Mouse (Mus musculus): Measurements from ENCODE around the gene Cldn13. TPM values are rescaled to one million over a fixed set of nuclear protein-coding genes. Genes with fewer than 3 reads are reported as not detected.

Cldn13 gene
- polyA plus RNA-seq, 1 experiment: not detected

DNA sequence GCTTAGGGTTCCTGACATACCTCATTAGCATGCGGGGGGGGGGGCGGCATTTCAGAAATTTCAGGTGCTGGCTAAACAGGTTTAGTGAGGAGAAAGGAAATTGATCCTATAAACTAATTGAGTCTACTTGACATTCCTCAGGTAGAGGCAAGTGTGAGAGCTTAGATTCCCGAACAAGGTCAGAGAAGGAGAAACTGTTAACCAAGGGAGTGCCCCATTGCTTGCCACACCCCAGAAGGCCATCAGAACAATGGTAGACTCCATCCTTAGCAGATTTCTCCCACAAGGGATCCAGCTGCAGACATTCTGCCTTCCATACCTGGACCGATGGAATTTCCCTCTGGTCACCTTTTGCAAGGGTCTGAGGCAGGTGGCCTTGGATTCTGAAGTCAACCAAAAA lies 11.4 kb upstream of the Cldn13 start:
- no peak for TF ChIP-seq POLR2A (IDR thresholded peaks at IDR 0.05; ENCODE audit: insufficient read depth, low read depth, low read length)
- TF ChIP-seq CTCF (IDR thresholded peaks at IDR 0.05; ENCODE audit: insufficient read depth, low read depth, low read length): no peak
- H3K27ac ChIP-seq (ENCODE audit: insufficient read depth, low read depth, low read length): no peak overlapping the region
- 75% methylated on average over 4 of the region's 4 CpGs for WGBS

DNA sequence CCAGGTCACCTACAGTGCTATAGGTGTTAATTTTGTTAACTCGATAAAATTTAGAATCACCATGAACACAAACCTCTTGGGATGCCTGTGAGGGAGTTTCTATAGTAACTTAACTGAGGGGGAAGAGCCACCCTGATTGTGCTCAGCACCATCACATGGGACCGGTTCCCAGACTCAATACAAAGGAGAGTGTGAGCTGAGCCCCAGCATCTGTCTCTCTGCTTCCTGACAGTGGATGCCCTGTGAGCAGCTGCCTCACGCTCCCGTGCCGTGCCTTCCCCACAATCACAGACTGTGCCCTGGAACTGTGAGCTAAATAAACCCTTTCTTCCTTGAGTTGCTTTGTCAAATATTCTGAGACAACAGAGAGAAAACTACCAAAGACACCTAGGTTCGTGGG lies 7.8 kb upstream of the Cldn13 start:
- 41% methylated on average over 6 of the region's 6 CpGs for WGBS
- Histone ChIP-seq H3K4me3 (ENCODE audit: insufficient read depth, low read depth, low read length) (no peak overlapping the region), H3K27ac (ENCODE audit: insufficient read depth, low read depth, low read length) (no peak overlapping the region), H3K4me1 (ENCODE audit: control insufficient read depth, insufficient read depth, low read length) (no peaks in the 10 kb centered on the region)
- no peak for TF ChIP-seq CTCF (IDR thresholded peaks at IDR 0.05; ENCODE audit: insufficient read depth, low read depth, low read length)
- no peak for TF ChIP-seq POLR2A (IDR thresholded peaks at IDR 0.05; ENCODE audit: insufficient read depth, low read depth, low read length)

More for the DNA sequence above, 11.4 kb upstream of the Cldn13 start:
- no peaks in the 10 kb centered on the region for H3K4me1 ChIP-seq (ENCODE audit: control insufficient read depth, insufficient read depth, low read length)
- H3K4me3 ChIP-seq (ENCODE audit: insufficient read depth, low read depth, low read length): no peak overlapping the region

DNA sequence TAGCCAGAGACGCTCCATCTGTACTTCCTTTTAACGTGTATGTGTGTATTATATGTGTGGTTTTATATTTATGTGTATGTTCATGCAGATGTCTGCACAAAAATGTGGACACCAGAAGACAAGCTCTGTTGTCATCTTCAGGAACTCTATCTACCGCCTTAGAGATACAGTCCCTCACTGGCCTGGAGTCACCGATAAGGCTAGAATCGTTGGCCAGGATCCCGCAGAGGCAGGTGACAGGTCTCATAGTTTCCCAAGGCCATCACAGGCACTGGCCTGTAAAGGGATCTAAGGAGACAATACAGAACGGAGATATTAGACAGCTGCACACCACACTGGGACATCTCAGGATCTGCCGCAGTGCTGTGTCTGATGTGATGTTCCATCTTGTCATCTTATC lies 5.8 kb upstream of the Cldn13 start:
- 94% methylated on average over 8 of the region's 8 CpGs for WGBS
- no peak overlapping the region for H3K4me3 ChIP-seq (ENCODE audit: insufficient read depth, low read depth, low read length)
- no peak overlapping the region for H3K27ac ChIP-seq (ENCODE audit: insufficient read depth, low read depth, low read length)
- no peaks in the 10 kb centered on the region for H3K4me1 ChIP-seq (ENCODE audit: control insufficient read depth, insufficient read depth, low read length)
- TF ChIP-seq POLR2A (IDR thresholded peaks at IDR 0.05; ENCODE audit: insufficient read depth, low read depth, low read length): no peak
- TF ChIP-seq CTCF (IDR thresholded peaks at IDR 0.05; ENCODE audit: insufficient read depth, low read depth, low read length): no peak

DNA sequence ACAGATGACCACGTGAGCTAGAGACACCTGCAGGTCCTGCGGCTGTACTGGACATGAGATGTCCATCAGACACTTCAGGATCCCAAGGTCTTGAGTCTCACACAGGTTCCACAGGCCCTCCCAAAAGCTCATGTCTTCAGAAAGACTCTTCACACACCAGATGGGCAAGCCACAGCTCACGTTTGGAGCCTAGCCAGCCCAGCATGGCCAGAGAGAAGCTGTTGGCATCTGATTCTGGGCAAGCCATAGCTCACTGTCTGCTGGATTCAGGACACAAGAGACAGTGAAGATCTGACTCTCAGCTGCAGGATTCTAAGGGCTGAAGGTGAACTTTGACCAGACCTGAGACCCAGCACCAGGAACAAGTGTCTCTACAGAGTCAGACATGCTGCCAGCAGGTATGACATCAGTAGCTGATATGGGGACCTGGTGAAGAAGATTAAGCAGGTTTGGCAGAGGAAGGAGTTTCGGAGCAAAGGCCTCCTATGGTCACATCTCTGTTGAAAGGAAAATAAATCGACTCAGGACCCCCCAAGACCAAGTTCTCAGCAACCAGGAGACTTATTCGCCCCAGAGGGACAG lies 4.9 kb upstream of the Cldn13 start:
- no peak overlapping the region for H3K27ac ChIP-seq (ENCODE audit: insufficient read depth, low read depth, low read length)
- TF ChIP-seq CTCF (IDR thresholded peaks at IDR 0.05; ENCODE audit: insufficient read depth, low read depth, low read length): no peak
- no peak for TF ChIP-seq POLR2A (IDR thresholded peaks at IDR 0.05; ENCODE audit: insufficient read depth, low read depth, low read length)
- 72% methylated on average over 6 of the region's 6 CpGs for WGBS
- H3K4me3 ChIP-seq (ENCODE audit: insufficient read depth, low read depth, low read length): no peak overlapping the region
- H3K4me1 ChIP-seq (ENCODE audit: control insufficient read depth, insufficient read depth, low read length): no peaks in the 10 kb centered on the region

DNA sequence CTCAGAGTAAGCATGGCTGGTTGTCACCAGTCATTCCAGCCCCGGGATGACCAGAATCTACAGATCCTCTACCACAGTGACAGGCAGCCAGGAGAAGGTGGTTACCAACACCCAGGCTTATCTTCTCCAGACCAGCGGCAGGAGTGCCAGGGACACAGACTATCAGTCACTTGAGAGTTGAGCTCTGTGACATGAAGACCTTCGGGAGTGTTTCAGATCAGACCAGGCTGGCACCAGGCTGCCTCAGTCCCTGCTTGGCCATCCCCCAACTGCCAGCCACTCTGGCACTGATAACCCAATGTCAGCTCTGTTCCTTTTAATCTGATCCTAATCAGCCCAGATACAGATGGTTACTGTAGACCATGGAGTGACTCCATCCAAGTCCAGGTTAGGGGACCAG lies 3.8 kb upstream of the Cldn13 start:
- TF ChIP-seq POLR2A (IDR thresholded peaks at IDR 0.05; ENCODE audit: insufficient read depth, low read depth, low read length) (no peak), CTCF (IDR thresholded peaks at IDR 0.05; ENCODE audit: insufficient read depth, low read depth, low read length) (no peak)
- H3K27ac ChIP-seq (ENCODE audit: insufficient read depth, low read depth, low read length): no peak overlapping the region
- no peak overlapping the region for H3K4me3 ChIP-seq (ENCODE audit: insufficient read depth, low read depth, low read length)
- WGBS: 93% methylated on average over 3 of the region's 3 CpGs
- H3K4me1 ChIP-seq (ENCODE audit: control insufficient read depth, insufficient read depth, low read length): no peaks in the 10 kb centered on the region

DNA sequence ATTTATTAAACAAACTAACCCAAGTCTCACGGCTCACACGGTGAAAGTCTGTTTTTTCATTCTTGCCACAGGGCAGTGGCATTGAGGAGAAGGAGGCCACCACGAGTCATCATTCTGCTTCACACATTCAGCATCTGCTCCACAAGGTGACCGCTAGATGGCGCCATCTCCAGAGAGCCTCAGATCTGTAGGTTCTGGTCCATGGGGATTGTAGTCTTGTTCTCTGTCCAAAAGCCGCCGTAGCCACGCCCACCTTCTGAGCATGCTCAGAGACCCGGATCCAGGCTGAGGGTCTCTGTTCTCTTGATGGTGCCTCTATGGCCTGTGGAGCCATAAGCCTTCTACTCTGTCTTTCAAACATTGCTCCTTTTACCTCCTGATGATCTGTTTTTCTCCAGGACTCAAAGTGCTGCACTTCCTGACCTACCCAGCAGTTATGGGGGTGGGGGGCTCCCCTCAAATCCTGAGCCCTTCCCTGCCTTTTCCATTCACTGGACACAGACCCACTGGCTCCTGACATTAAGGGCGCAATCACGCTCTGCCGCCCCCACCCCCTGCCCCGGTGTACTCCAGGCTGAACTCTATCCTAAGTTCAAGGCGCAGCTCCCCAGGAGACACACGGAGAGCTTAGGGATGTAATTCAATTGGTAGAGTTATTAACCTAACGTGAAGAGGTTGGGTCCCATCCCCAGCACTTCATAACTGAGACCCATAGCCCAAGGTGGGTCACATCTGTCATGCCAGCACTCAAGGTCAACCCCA lies 2.9 kb upstream of the Cldn13 start:
- 47% methylated on average over 16 of the region's 16 CpGs for WGBS
- H3K27ac ChIP-seq (ENCODE audit: insufficient read depth, low read depth, low read length): no peak overlapping the region
- no peak overlapping the region for H3K4me3 ChIP-seq (ENCODE audit: insufficient read depth, low read depth, low read length)
- no peaks in the 10 kb centered on the region for H3K4me1 ChIP-seq (ENCODE audit: control insufficient read depth, insufficient read depth, low read length)
- TF ChIP-seq POLR2A (IDR thresholded peaks at IDR 0.05; ENCODE audit: insufficient read depth, low read depth, low read length) (no peak), CTCF (IDR thresholded peaks at IDR 0.05; ENCODE audit: insufficient read depth, low read depth, low read length) (no peak; the same call in 1 of the 2 replicates)

DNA sequence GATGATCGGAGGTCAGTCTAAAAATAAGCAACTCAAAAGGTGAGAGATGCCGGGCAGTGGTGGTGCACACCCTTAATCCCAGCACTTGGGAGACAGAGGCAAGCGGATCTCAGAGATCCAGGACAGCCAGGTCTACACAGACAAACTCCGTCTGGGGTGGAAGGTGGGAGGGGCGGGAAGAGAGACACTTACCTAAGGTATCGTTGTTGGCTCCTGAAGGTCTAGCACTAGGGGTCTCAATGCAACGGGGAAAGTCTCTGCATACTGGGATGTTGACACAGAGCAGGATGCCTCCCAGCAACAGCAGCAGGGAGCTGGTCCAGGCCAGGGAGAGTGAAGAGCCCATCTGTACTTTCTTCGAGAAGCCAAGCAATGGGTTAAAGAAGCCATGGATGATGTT lies 816 bp downstream of the Cldn13 start:
- 90% methylated on average over 8 of the region's 8 CpGs for WGBS
- H3K27ac ChIP-seq (ENCODE audit: insufficient read depth, low read depth, low read length): no peak overlapping the region
- no peak overlapping the region for H3K4me3 ChIP-seq (ENCODE audit: insufficient read depth, low read depth, low read length)
- no peaks in the 10 kb centered on the region for H3K4me1 ChIP-seq (ENCODE audit: control insufficient read depth, insufficient read depth, low read length)
- no peak for TF ChIP-seq CTCF (IDR thresholded peaks at IDR 0.05; ENCODE audit: insufficient read depth, low read depth, low read length)
- TF ChIP-seq POLR2A (IDR thresholded peaks at IDR 0.05; ENCODE audit: insufficient read depth, low read depth, low read length): no peak

DNA sequence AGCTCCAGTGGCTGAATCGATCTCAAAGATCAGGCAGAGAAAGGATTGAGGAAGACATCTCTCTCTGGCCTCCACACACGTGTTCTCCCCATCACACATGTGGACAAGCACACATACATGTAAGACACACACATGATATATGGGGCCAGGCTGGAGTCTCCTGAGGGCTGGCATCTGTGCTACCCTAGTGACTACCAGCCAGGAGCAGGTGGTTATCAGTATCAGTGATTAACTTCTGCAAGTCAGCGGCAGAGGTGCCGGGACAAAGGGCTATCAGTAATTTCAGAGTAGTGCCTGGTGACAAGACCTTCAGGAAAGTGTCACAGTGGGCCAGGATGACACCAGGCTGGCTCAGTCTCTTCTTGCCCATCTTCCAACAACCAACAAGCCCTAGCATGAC lies 1.6 kb downstream of the Cldn13 start:
- Histone ChIP-seq H3K4me3 (ENCODE audit: insufficient read depth, low read depth, low read length) (no peak overlapping the region), H3K27ac (ENCODE audit: insufficient read depth, low read depth, low read length) (no peak overlapping the region), H3K4me1 (ENCODE audit: control insufficient read depth, insufficient read depth, low read length) (no peaks in the 10 kb centered on the region)
- TF ChIP-seq POLR2A (IDR thresholded peaks at IDR 0.05; ENCODE audit: insufficient read depth, low read depth, low read length) (no peak), CTCF (IDR thresholded peaks at IDR 0.05; ENCODE audit: insufficient read depth, low read depth, low read length) (no peak)
- WGBS: 92% methylated on average over 4 of the region's 4 CpGs

DNA sequence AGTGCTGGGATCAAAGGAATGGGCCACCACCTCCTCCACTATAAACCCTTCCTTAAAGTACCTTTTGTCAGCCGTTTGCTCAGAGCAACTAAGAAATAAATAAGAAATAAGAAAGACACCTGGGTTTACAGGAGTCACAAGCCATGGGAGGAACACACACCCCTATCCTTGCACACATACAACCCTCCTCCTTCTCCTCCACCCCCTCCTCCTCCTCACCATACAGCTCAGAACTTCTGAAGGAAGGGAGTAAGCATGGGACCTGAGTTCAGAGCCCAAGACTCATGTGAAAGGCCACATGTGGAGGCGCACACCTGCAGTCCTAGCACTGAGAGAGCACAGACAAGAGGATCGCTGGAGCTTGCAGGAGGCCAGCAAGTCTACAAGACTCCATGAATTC lies 2.0 kb downstream of the Cldn13 start:
- TF ChIP-seq POLR2A (IDR thresholded peaks at IDR 0.05; ENCODE audit: insufficient read depth, low read depth, low read length): no peak
- no peak for TF ChIP-seq CTCF (IDR thresholded peaks at IDR 0.05; ENCODE audit: insufficient read depth, low read depth, low read length)
- H3K4me1 ChIP-seq (ENCODE audit: control insufficient read depth, insufficient read depth, low read length): no peaks in the 10 kb centered on the region
- WGBS: 82% methylated on average over 3 of the region's 3 CpGs
- no peak overlapping the region for H3K4me3 ChIP-seq (ENCODE audit: insufficient read depth, low read depth, low read length)
- no peak overlapping the region for H3K27ac ChIP-seq (ENCODE audit: insufficient read depth, low read depth, low read length)
